Mouse (Mus musculus): ENCODE data around the gene Sgcd.

The Sgcd gene

DNA sequence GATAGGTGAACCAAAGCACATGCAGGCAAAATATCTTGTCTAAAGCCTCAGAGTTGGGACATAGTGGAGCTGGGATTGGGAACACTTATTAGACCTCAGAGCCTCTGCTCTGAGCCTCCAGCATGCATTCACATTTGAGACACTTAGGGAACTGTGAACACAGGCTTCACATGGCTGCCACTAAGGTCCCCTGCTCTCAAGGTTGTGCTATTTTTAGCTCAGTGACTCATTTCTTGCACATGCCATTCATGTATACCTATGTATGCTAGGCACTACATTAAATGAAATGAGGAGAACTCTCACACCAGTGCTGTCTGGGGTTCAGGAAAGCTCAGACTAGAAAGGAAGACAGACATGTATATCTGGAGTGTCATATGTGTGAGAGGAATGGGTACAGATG is 974.5 kb downstream of the Sgcd start:
- no peak for DNase-seq (ENCODE audit: low spot score in 2 of 2)

DNA sequence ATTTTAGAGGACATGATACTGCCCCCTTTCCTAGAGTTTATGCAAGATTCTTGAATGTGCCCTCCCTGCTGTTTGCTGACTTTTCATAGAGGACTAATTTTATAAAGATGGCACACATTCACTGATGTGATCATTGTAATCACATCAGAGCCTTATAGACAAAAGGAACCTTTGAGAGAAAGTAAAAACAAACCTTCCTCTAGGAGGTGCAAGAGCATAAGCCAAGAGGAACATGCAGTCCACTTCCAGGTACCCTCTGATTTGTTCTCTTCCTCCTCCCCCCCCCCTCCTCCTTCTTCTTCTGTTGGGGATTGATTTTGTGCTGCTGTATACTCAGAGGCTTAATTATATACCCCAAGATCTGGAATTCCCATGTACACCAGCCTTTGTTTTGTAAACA is 978.6 kb downstream of the Sgcd start:
- no peak for DNase-seq (ENCODE audit: low spot score in 2 of 2)

DNA sequence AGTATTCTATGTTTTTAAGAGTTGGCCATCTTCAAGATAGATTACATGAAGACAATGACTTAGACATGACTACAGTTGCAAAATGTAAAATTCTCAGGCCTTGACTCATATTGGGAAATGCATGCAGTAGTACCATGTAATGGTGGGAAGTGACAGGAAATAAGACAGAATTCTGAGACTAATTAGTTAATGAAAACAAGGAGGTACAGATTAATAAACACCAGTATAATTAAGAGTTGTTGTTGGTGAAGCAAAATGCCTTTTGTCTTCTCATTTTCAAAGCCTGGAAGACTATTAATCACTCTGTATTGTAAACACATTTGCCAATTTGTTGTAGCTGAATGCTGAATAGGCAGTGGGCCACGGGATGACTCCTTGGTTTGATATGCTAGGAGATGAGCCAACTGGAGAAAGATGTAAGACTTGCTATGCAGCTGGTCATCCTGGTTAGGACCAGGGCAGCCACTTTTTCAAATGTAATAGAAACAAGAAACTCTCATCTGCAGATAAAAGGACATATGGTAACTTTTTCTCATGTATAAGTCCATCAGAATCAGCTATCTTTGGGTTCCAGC is 983.4 kb downstream of the Sgcd start:
- DNase-seq (ENCODE audit: low spot score in 2 of 2) = no peak

DNA sequence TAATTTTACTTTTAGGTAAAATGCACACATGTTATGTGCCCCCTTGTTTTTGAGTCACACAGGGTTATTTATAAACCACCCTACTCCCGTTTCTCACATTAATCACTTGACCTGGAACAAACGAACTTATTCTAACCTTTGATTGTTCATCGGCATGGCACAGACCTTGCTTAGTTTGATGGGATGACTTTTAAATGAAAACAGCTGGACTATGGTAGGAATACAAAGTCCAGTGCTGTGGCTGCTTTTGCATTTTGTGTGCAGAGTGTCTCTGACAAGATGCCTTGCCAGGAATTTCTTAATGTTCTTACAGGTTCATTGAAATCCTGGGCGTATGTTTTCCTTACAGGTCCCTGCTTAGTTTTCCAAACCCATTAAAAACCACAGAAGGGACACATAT is 1049.5 kb downstream of the Sgcd start:
- DNase-seq (ENCODE audit: low spot score in 2 of 2) = no peak

DNA sequence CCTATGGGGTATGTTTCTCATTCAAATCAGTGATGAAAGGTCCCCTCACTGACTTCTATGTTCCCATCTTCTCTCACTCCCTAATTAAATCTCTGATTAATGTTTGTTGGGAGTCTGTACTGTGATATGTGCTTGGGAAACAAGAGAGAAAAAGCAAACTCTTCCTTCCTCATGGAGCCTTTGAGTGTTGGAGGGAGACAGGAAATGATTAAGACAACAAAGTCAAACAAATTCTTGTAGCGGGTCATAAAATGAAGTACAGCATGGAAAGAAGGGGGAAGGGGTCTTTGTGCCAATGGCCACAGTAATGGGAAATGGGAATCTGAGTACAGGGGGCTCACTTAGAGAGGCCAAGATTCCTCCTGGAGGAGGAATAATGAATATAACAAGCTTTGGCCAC is 1063.8 kb downstream of the Sgcd start:
- no peak for DNase-seq (ENCODE audit: low spot score in 2 of 2)

DNA sequence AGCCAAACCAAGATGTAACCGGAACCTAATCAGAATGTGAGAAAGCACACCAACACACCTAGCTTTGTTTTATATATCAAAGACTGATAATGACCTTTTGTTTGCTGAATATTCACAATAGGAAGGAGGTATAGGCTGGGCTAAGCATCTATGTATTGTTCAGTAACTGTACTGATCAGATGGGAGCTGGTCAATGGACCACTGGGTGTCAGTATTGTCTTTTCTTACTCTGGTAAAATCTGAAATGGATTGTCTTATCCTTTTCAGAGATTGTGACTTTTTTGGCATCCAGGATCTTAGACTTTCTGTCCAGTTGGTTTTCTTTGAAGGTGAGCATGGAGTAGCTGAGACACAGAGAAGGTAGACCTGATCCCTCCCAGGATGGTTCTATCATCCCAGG is 1068.5 kb downstream of the Sgcd start:
- no peak for DNase-seq (ENCODE audit: low spot score in 2 of 2)

GRCm38 (mm10) chr11:46912656-46913237 is 1076.0 kb downstream of the Sgcd start:
- no peak for DNase-seq (ENCODE audit: low spot score in 2 of 2)

DNA sequence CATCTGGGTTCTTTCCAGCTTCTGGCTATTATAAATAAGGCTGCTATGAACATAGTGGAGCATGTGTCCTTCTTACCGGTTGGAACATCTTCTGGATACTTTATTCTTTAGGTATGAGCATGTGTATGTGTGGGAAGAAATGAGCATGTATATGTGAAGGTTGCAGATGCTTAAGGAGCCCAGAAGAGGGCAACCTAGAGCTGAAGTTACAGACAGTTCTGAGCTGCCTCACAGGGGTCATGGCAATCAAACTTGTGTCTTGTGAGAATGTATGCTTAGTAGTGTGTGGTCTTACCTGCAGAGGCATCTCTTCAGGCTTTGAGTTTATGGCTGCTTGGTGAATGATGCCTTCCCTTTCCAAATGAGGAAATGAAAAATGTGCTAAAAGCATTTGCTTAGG is 1084.5 kb downstream of the Sgcd start:
- no peak for DNase-seq (ENCODE audit: low spot score in 2 of 2)

- DNase-seq (ENCODE audit: low spot score in 2 of 2) = no peak
Observed at GRCm38 (mm10) chr11:46889093-46889492, 1099.7 kb downstream of the Sgcd start.

GRCm38 (mm10) chr11:46882456-46882855 is 1106.3 kb downstream of the Sgcd start:
- no peak for DNase-seq (ENCODE audit: low spot score in 2 of 2)

- DNase-seq (ENCODE audit: low spot score in 2 of 2) = no peak
Observed at GRCm38 (mm10) chr11:46875774-46876173, 1113.0 kb downstream of the Sgcd start.

GRCm38 (mm10) chr11:46868594-46868993 is 1120.2 kb downstream of the Sgcd start:
- DNase-seq (ENCODE audit: low spot score in 2 of 2) = no peak

DNA sequence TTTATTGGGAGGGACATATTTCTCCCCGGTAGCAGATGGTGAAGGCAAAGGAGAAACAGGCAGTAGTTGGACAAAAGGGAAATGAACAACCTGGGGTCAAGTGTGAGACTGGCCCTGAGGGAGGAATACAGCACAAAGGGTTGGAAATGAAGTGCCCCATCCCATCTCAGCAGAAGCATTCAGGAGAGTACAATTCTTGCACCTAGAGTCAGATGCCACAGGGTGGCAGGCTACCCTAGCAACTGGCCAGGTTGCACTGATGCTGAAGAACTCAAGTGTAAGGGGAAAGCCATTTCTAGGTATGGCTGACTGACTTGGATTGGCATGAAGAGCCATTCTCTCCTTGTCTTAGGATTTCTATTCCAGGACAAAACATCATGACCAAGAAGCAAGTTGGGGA is 1124.0 kb downstream of the Sgcd start:
- DNase-seq (ENCODE audit: low spot score in 2 of 2) = no peak

DNA sequence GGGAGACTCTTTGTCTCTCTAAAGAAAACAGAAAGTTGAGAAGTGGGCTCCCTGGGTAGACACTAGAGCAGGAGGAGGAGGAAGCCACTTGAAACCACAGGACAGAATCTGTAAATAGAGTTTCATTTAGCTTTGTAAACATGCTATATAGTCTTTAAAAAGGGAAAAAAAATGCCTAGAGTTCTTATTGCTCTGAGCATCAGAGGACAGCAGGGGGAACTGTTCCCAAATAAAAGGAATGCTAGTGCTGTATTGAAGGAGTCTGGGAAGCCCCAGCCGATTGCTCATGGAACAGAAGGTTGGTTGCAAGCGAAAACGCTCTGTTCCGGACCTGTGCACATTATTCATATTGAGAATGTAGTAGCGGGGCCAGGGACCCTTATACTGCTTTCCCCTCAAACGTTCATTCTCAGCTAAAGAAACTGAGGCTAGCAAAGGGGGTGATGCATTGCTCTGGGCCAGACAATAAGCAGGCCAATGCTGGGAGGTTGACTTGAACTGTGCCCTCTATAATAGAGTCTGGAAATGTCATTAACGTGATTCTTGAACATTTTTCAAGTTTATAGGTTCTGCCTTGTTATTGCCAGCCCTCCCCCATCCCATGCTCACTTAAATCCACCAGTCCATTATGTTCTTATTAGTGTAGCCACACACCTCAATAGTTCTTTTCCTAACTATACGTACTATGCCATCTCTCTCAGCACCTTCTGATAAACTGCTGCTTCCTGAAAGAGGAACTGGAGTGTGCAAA is 1140.4 kb downstream of the Sgcd start:
- no peak for DNase-seq (ENCODE audit: low spot score in 2 of 2)

DNA sequence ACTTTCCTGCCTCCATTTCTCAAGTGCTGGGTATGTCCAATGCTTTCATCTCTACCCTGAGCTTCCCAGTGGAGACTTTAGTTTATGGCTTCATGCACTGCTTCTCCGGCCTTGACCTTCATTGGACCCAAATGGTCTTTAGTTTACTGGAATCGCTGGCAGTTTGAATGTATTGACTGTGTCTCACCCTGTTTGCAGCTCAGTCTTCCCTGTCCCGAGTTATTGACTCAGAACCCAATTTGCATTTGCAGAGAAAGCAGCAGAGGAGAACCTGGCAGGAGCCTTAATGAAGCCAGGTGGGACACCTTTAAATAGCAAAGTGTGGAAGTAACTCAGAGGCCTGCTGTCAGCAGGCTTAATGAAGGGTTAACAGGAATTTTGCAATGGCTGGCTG is 1140.9 kb downstream of the Sgcd start:
- no peak for DNase-seq (ENCODE audit: low spot score in 2 of 2)

- no peak for DNase-seq (ENCODE audit: low spot score in 2 of 2)
Observed at GRCm38 (mm10) chr11:46846661-46847060, 1142.1 kb downstream of the Sgcd start.

Measured in spleen, postnatal 14 days (tissue).